Mouse (Mus musculus) liver, postnatal 0 days (tissue): ENCODE results near the gene Vps13c.

ENCODE experiments used
- CTCF ChIP-seq: sonication (generic); IDR thresholded peaks from 2 replicates; pipeline ENCODE4 v1.5.1; 2016; ENCODE audit warnings: antibody characterized with exemption, low read depth
- EP300 ChIP-seq: IDR thresholded peaks from 2 replicates; pipeline ENCODE4 v1.6.1; 2016; ENCODE audit warnings: antibody characterized with exemption, low read depth, mild to moderate bottlenecking

DNA sequence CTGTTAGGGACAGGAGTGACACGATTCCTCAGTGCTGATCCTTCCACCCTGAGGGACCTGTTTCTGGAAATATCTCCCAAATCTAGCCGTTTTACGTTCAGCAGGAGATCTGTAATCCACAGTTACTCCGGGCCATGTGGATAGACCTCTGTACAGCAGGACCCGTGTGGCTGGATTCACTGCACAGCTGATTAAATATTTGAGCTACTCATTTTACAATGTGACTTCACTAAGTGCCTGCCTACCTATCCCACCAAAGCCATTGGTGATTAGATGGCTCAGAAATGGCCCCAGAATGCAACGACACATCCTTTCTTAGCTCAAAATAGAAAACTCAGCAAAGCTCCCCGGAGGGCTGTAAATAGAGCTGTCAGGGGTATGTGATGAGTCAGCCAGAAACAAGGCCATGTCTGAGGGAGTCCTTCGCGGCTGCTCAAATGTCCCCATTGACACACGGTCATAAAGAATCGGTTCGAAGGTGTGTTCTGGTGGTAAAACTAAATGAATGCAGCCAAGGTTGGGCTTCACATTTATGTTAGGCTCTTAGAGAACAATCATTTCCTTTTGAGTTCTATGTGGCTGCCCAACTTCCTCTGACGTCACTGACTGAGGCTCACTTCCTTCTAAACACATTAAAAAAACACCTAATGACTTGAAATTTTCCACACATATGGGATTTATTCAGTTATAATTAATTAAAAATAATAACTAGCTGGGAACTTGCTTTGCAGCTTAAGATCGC lies 40.9 kb upstream of the Vps13c start:
- TF ChIP-seq CTCF (no peak), EP300 (no peak)
